Mouse (Mus musculus) ES-Bruce4 (cell line): ENCODE data around the gene Bahcc1. TPM values are rescaled to one million over a fixed set of nuclear protein-coding genes. Genes with fewer than 3 reads are reported as not detected.
A peak's percentile ranks its signal among the peaks of the same experiment; 100 is the strongest.

Experiments
- H3K27ac ChIP-seq: 2 replicates; pipeline ENCODE4 v1.5.1; 2012; ENCODE audit warnings: low read length, inconsistent platforms; ENCODE audit not compliant: insufficient read depth
- H3K27me3 ChIP-seq: 2 replicates; pipeline ENCODE4 v1.6.1; 2012; ENCODE audit warnings: mild to moderate bottlenecking, low read length, inconsistent platforms; ENCODE audit not compliant: control insufficient read depth, poor library complexity, insufficient read depth, severe bottlenecking
- H3K36me3 ChIP-seq: 2 replicates; pipeline ENCODE4 v1.6.1; 2012; ENCODE audit warnings: inconsistent platforms, mild to moderate bottlenecking, low read length, moderate library complexity; ENCODE audit not compliant: control insufficient read depth, poor library complexity, insufficient read depth, severe bottlenecking
- H3K4me1 ChIP-seq: one replicate; pipeline ENCODE4 v1.8.1; 2011; ENCODE audit warnings: low read length; ENCODE audit not compliant: control insufficient read depth, insufficient read depth
- H3K4me3 ChIP-seq: 2 replicates; pipeline ENCODE4 v1.5.1; 2011; ENCODE audit warnings: low read depth, mild to moderate bottlenecking, low read length
- H3K9ac ChIP-seq: 2 replicates; pipeline ENCODE4 v1.6.1; 2012; ENCODE audit warnings: low read depth, mild to moderate bottlenecking, inconsistent platforms; ENCODE audit not compliant: poor library complexity, severe bottlenecking
- H3K9me3 ChIP-seq: replicated peaks from 2 replicates; pipeline ENCODE4 v1.6.1; 2012; ENCODE audit warnings: mild to moderate bottlenecking, low read length, inconsistent platforms; ENCODE audit not compliant: control insufficient read depth, poor library complexity, insufficient read depth, severe bottlenecking
- CTCF ChIP-seq: IDR thresholded peaks from one replicate; pipeline ENCODE4 v1.8.1; 2011; ENCODE audit warnings: low read depth, low read length
- EP300 ChIP-seq: IDR thresholded peaks from 2 replicates; pipeline ENCODE4 v1.6.1; 2011; ENCODE audit warnings: low read depth, low read length; ENCODE audit not compliant: insufficient read depth
- POLR2A ChIP-seq: IDR thresholded peaks from one replicate; pipeline ENCODE4 v1.8.1; 2011; ENCODE audit warnings: low read length; ENCODE audit not compliant: insufficient read depth
- polyA plus RNA-seq: library from polyadenylated mRNA; stranded (reverse); fragments of >200 nt; gene quantifications from 2 replicates; pipeline ENCODE4 v1.2.4, GENCODE M21; 2011; ENCODE audit warnings: low read depth; ENCODE audit not compliant: missing spikeins, insufficient read depth, insufficient read length

Bahcc1 gene
- polyA plus RNA-seq, 1 experiment: 21.6 TPM

DNA sequence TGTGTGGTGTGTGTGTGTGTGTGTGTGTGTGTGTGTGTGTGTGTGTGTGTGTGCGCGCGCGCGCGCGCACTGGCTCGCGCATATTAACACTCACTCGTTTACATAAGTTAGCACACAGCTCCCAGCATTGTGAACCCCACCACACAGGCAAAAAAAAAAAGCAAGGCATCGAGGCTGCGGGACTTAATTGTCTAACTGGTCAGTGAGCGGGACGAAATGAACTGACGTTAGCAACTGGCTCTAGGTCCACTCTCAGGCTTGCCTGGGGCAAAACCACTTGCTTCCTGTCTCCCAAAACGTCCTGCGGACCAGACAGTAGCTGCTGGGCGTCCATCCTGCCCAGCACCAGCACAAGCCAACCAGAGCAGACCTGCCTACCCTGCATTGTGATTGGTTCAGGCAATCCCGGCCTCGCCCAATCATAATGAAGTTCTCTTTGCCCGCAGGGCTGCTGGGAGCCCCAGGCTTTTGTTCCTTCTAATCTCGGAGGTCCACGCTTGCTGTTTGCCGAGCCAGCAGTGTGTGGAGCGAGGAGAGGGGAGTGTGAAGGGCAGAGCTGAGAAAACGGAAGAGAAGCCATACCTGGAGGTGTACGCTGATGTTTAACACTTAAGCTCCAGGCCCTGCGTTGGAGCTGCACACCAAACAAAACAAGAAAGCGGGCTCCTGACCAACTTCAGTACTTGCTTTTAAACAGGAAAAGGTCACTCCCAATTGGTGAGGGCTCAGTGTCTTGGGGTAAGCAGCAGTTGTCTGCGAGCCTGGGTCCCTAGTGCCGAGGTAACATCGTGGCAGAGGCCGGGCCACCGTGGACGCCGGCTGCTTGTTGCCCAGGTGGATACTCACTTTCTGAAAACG is 83.3 kb downstream of the Bahcc1 start:
- TF ChIP-seq CTCF (no peak), POLR2A (peak; percentile 79)
- Histone ChIP-seq H3K4me1 (peaks cover 5% of the 10 kb centered on the region), H3K4me3 (peak overlapping the region; percentile 68), H3K9ac (peak overlapping the region; percentile 73), H3K27me3 (no peaks in the 10 kb centered on the region), H3K36me3 (no peaks in the 10 kb centered on the region), H3K27ac (peak overlapping the region; percentile 70), H3K9me3 (peaks cover 10% of the 10 kb centered on the region; the same call in 1 of the 2 replicates)

DNA sequence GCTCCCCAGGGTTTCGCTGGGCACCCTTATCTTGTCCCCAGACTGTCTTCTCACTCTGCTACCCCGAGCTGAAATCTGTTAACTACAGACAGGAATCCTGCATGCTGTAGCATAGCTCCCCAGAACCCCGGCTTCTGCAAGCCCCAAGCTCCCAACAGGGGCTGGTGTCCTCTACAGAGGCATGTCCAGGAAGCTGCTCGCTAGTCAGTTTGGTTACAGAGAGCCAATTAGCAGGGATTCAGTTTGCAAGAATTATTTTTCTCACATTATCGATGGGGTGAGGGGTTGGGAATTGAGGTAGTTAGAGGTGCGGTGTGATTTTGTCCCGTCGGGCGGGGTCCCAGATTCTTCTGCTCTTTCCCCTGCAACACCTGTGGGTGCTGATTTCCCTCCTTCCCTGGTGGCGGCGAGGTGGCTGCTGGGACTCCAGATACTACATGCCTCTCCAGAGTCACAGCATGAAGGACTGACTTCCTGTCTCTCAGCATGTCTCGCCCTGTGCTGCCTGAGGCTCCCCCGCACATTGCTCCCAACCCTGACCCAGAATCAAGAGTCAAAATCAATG is 84.0 kb downstream of the Bahcc1 start:
- no peak for TF ChIP-seq CTCF
- H3K4me1 ChIP-seq: peaks cover 5% of the 10 kb centered on the region
- H3K9me3 ChIP-seq: peaks cover 10% of the 10 kb centered on the region; the same call in 1 of the 2 replicates
- H3K27ac ChIP-seq: peak overlapping the region; percentile 60
- no peaks in the 10 kb centered on the region for H3K27me3 ChIP-seq
- H3K9ac ChIP-seq: peak overlapping the region; percentile 73
- H3K4me3 ChIP-seq: peak overlapping the region; percentile 65
- no peaks in the 10 kb centered on the region for H3K36me3 ChIP-seq

DNA sequence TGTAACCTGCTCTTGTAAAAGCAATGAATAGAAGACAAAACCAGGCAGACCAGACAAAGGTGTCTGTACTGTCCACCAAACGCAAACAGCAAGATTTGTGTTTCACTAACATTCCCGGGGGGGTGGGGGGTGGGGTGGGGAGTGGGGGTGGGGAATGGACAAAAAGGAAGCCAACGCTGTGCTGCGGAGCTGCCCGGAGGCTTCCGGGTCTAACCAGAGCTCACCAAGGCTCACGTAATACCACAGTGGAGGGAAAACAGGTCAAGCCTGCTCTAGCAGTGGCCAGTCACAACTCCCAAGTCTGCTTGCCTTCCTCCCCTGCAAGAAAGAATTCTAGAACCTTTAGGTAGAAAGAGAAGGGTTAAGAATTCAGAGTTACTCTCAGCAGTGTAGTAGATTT is 84.7 kb downstream of the Bahcc1 start:
- peaks cover 5% of the 10 kb centered on the region for H3K4me1 ChIP-seq
- peaks cover 10% of the 10 kb centered on the region; the same call in 1 of the 2 replicates for H3K9me3 ChIP-seq
- peak overlapping the region; percentile 73; the same call in 1 of the 2 replicates for H3K9ac ChIP-seq
- no peaks in the 10 kb centered on the region for H3K36me3 ChIP-seq
- no peak for TF ChIP-seq CTCF
- TF ChIP-seq POLR2A: no peak
- no peak for TF ChIP-seq EP300
- peak overlapping the region; percentile 60; the same call in 1 of the 2 replicates for H3K27ac ChIP-seq
- no peak overlapping the region for H3K4me3 ChIP-seq
- no peaks in the 10 kb centered on the region for H3K27me3 ChIP-seq

GRCm38 (mm10) chr11:120319310-120319709 is 86.6 kb downstream of the Bahcc1 start:
- TF ChIP-seq CTCF (no peak), POLR2A (no peak), EP300 (no peak)
- H3K4me1 ChIP-seq: peaks cover 5% of the 10 kb centered on the region
- no peak overlapping the region for H3K9ac ChIP-seq
- H3K4me3 ChIP-seq: no peak overlapping the region
- peaks cover 10% of the 10 kb centered on the region; the same call in 1 of the 2 replicates for H3K9me3 ChIP-seq
- no peak overlapping the region for H3K27ac ChIP-seq
- no peaks in the 10 kb centered on the region for H3K36me3 ChIP-seq
- no peaks in the 10 kb centered on the region for H3K27me3 ChIP-seq

- no peak for TF ChIP-seq POLR2A
- no peak for TF ChIP-seq EP300
- no peak for TF ChIP-seq CTCF
- H3K9me3 ChIP-seq: peaks cover 10% of the 10 kb centered on the region; the same call in 1 of the 2 replicates
- H3K27me3 ChIP-seq: no peaks in the 10 kb centered on the region
- H3K36me3 ChIP-seq: no peaks in the 10 kb centered on the region
- no peak overlapping the region for H3K4me3 ChIP-seq
- H3K27ac ChIP-seq: no peak overlapping the region
- peaks cover 4% of the 10 kb centered on the region for H3K4me1 ChIP-seq
- H3K9ac ChIP-seq: no peak overlapping the region
Observed at GRCm38 (mm10) chr11:120320156-120320555, 87.4 kb downstream of the Bahcc1 start.

- Histone ChIP-seq H3K4me3 (no peak overlapping the region), H3K27ac (no peak overlapping the region), H3K9ac (no peak overlapping the region), H3K9me3 (peaks cover 2% of the 10 kb centered on the region; the same call in 1 of the 2 replicates), H3K27me3 (no peaks in the 10 kb centered on the region), H3K36me3 (no peaks in the 10 kb centered on the region), H3K4me1 (no peaks in the 10 kb centered on the region)
- no peak for TF ChIP-seq POLR2A
- no peak for TF ChIP-seq EP300
- no peak for TF ChIP-seq CTCF
Observed at GRCm38 (mm10) chr11:120335431-120336021, 102.8 kb downstream of the Bahcc1 start.
